Mouse (Mus musculus) thymus, postnatal 10 days (tissue): ENCODE measurements around the gene Hist2h2be.

ENCODE experiments used
- DNase-seq, 2 experiments: peaks; one replicate each; pipeline ENCODE4 v3.0.0; 2021; ENCODE audit warnings: low spot score in 2 of 2

Gene Hist2h2be

DNA sequence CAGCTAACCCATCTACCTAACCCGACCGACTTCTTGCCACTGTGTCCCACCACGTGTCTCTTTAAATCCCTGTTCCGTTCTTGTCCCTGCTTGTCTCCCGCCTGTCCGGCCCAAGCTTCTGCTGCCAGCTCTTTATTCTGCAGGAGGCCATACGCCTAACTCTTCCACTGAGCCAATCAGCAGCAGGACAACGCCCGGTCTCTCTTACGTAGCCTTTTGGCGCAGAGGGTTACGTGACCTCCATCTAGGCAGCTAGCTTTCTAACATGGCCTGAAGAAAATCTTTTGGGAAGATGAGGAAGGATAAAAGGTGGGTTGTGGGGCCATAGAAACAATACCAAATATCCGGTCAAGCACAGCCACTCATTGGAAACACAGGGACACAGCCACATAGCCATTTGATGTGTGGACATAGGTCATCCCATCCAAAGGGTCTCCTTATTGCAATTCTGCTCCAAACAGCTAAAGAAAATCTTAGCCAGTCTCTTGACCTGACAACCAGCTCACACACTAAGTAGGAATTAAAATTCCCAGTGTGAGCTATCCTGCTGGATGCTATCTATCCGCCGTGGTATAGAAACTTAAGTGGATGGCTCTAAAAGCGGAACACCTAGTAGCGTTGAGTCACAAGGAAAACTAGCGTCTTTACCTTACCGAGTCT lies 41.4 kb downstream of the Hist2h2be start:
- peak; percentile 36 to 42 for DNase-seq

DNA sequence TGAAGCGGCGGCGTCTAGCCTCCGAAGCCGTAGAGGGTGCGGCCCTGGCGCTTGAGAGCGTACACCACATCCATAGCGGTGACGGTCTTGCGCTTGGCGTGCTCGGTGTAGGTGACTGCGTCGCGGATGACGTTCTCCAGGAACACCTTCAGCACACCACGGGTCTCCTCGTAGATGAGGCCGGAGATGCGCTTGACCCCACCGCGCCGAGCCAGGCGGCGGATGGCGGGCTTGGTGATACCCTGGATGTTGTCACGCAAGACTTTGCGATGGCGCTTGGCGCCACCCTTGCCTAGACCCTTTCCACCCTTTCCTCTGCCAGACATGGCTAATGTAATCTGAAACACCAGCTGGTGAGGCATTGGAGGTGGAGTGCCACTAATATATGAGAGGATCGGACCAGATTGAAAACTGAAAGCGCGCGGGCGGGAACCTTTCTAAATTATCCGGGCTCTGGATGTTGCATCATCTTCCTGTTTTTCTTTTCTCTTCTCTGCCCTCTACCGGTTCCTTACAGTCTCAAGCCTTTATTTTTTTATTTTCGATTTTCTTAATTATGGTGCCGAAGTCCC lies 42.1 kb downstream of the Hist2h2be start, which contains the start of gene Hist2h4:
TSS of gene Hist2h4 (minus strand) at position 333 of the 572 bp plus-strand sequence.
- peak; percentile 91 to 94 for DNase-seq

DNA sequence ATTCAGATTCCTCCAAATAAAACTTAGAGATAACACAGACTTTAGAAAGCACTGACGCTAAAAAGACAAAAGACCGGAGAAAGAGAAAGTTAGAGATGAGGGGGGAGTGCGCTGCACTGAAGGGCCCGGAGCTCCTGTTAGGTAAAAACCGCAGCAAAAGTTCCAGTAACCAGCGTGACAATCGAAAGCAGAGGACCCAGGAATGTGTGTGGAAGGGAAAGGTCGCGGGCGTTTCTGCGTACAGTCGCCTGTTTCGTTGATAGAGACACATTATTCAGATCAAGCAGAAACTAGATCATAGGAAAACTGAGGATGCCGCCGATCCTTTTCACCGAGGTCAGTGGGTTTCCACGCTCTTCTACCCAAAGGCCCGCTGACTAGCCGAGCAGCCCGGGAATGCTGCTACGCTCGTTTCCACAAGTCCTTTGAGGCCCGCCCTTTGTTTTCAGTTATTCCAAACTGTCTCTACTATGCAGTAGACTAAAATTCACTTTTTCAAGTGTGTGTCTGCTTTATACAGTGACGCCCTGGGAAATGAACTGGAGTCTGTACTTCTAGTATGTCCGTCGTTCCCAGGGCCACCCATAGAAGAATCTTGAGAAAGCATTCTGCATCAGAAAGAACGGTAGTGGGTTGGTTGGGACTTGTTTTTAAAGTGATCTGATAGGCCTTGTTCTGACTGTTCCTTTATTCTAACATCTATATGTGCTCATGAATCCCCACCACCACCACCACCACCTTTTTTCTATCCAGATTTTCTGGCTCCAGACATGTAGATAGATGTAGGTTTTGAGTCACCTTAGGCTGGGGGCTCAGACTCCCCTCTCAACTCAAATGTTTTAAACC lies 42.9 kb downstream of the Hist2h2be start:
- DNase-seq: peak; percentile 40 to 45

DNA sequence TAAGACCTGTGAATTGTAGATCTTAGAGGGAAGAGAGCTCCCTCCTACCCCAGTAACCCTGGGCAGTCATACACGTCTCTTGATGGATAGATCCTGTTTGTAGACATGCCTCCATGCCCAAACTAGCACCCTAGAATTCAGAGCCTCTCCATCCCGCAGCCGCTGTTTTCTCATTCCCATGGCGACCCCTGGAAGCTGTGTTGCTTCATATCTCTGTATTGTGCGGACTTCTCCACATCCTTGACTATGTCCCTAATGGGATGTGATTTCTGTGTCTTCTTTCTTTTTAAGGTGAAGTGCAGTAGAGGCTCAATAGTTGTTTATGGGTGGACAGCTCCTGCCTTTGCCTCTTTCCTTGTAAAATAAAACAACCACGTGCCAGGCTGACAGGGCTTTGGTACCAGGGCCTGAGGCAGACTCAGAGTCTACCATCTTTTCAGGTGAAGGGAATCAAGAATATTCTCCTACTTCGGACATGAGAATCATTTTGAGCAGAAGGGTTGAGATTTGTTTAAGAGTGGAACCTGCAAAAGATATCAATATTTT lies 43.6 kb downstream of the Hist2h2be start:
- DNase-seq: no peak

DNA sequence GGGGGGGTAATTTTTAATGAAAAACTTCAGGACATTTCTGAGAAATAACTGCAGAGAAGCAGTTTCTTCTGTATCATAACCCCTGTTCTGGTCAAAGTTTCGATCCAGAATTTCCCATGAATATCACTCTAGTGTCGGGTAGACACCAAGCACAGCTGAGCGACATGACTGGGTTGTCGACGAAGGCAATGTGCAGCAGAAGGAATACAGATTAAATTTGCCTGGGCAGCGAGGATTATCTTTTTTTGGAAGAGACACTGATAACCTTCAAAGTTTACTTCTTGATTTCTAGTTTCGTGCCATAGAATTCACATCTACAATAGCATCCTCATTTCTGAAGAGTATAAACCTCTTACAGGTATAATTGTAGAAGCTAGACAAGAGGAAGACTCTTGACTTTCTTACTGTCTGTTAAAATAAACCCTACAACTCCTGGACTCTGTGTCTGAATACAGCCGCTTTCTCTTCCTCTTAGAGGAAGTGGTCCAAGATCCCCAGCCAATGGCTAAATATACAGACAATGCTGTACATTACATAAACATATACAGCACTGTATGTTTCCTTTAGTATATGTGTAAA lies 45.3 kb downstream of the Hist2h2be start:
- no peak for DNase-seq

DNA sequence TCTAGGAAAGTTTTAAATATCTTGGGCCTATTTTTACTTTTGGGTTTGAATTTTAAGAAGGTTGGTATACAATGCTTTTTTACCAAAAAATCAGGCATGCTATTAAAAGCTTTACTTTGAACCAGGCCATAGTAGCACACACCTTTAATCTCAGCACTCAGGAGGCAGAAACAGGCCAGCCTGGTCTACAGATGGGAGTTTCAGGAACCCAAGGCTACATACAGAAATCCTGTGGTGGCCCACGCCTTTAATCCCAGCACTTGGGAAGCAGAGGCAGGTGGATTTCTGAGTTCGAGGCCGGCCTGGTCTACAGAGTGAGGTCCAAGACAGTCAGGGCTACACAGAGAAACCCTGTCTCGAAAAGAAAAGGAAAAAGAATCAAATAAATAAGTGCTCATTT lies 46.6 kb downstream of the Hist2h2be start:
- no peak for DNase-seq

DNA sequence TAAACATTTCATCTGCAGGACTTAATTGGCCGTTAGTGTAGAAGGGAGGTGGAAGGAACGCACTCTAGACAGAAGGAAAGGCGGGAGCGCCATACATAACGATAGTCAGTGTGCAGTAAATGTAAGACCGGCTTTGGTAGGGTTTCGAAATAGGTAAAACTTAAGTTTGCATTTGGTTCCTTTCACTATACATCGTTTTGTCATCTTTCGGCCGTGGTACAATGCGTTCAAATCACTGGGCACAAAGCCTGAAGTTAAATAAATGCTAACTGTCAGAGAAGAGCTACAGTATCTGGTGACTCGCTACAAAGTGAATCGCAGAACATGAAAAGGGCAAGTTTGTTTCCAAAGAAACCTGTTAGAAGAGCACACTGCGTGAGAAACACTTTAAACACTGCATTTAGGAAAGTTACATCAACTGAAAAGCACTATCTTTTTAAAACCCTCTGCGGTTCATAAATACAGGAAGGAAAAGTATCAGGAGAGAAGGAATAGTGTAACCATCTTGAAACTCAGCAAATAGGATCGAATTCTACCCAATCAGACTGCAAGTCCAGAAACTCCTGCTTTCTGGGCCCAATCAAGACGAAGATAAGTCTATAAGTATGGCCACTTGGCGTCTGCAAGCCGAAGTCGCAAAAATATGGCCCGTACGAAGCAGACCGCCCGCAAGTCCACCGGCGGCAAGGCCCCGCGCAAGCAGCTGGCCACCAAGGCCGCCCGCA lies 47.3 kb downstream of the Hist2h2be start, which contains the start of gene Hist2h3b:
TSS of gene Hist2h3b (plus strand) at position 604 of the 725 bp plus-strand sequence.
- peak; percentile 77 to 84 for DNase-seq

DNA sequence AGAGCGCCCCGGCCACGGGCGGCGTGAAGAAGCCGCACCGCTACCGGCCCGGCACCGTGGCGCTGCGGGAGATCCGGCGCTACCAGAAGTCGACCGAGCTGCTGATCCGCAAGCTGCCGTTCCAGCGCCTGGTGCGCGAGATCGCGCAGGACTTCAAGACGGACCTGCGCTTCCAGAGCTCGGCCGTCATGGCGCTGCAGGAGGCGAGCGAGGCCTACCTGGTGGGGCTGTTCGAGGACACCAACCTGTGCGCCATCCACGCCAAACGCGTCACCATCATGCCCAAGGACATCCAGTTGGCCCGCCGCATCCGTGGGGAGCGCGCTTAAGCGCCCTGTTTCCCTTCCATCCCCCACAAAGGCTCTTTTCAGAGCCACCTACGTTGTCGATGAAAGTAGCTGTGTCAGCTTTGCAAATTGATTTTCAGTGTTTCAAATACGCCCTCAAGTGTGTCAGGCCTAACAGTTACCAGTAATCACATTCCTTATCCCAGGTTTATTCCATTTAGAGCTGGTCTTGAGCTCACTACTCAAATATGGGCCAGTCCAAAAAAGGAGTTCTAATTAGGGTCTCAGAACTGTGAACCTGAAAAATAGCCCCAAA lies 48.0 kb downstream of the Hist2h2be start:
- DNase-seq: peak in 1 of 2 experiments; percentile 31

DNA sequence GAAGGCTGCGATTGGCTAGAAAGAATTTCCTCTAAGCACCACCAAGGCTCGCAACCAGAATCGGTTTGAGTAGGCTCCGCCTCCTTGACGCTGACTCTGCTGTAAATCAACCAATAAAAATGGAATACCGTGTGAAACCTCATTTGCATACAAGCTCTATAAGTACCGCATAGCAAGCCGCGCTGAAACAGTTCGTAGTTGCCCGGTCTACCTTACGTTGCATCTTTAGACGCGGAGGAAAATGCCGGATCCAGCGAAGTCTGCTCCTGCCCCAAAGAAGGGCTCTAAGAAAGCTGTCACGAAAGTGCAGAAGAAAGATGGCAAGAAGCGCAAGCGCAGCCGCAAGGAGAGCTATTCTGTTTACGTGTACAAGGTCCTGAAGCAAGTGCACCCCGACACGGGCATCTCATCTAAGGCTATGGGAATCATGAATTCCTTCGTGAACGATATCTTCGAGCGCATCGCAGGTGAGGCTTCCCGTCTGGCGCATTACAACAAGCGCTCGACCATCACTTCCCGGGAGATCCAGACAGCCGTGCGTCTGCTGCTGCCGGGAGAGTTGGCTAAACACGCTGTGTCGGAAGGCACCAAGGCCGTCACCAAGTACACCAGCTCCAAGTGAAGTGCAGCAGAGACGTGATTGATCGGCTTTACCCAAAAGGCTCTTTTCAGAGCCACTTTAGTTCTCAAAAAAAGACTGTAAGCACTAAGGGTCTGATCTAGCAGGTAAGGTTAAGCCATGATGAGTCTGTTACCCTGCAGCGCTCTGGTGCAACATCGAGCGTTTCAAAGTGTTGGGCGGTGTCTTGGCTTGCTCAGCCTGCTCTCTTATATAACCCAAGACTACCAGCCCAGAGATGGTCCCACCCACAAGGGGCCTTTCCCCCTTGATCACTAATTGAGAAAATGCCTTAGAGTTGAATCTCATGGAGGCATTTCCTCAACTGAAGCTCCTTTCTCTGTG lies 48.9 kb downstream of the Hist2h2be start, which contains the start of gene Hist2h2bb:
TSS of gene Hist2h2bb (plus strand) at position 242 of the 964 bp plus-strand sequence.
- DNase-seq: peak; percentile 89 to 93
